Mouse (Mus musculus): Measurements from ENCODE around the gene Sox6.

- TF ChIP-seq CTCF (conservative IDR thresholded peaks at IDR 0.05 in 1 of 2, IDR thresholded peaks at IDR 0.05 in 1 of 2; ENCODE audit: low read depth in 2 of 2, low read length in 2 of 2) (no peak), POLR2A (IDR thresholded peaks at IDR 0.05; ENCODE audit: low read depth, low read length) (no peak), MAFK (IDR thresholded peaks at IDR 0.05; ENCODE audit: insufficient replicate concordance, low read length) (no peak), KAT2A (IDR thresholded peaks at IDR 0.05; ENCODE audit: insufficient replicate concordance, low read length) (no peak), SMC3 (IDR thresholded peaks at IDR 0.05; ENCODE audit: low read depth, low read length) (no peak), RCOR1 (conservative IDR thresholded peaks at IDR 0.05; ENCODE audit: low read depth, low read length) (no peak), TBP (conservative IDR thresholded peaks at IDR 0.05; ENCODE audit: low read depth, low read length) (no peak), BHLHE40 (IDR thresholded peaks at IDR 0.05; ENCODE audit: low read depth, low read length) (no peak), CHD1 (IDR thresholded peaks at IDR 0.05; ENCODE audit: low read depth, low read length) (no peak), HCFC1 (IDR thresholded peaks at IDR 0.05; ENCODE audit: low read depth, low read length) (no peak), ETS1 (conservative IDR thresholded peaks at IDR 0.05; ENCODE audit: low read depth, low read length) (no peak), NRF1 (IDR thresholded peaks at IDR 0.05; ENCODE audit: low read depth, low read length) (no peak), IRF4 (IDR thresholded peaks at IDR 0.05; ENCODE audit: low read depth, low read length) (no peak), NELFE (IDR thresholded peaks at IDR 0.05; ENCODE audit: low read depth, low read length) (no peak)
Observed at GRCm38 (mm10) chr7:115904798-115905207, 133.8 kb downstream of the Sox6 start.
